Mouse (Mus musculus) cerebellum, postnatal 4 days (tissue): ENCODE measurements around the gene Srf.

Source experiments
- DNase-seq, 2 experiments: peaks; one replicate each; pipeline ENCODE4 v3.0.0; 2022; ENCODE audit warnings: low spot score in 2 of 2, mixed read lengths in 1 of 2

Gene Srf

DNA sequence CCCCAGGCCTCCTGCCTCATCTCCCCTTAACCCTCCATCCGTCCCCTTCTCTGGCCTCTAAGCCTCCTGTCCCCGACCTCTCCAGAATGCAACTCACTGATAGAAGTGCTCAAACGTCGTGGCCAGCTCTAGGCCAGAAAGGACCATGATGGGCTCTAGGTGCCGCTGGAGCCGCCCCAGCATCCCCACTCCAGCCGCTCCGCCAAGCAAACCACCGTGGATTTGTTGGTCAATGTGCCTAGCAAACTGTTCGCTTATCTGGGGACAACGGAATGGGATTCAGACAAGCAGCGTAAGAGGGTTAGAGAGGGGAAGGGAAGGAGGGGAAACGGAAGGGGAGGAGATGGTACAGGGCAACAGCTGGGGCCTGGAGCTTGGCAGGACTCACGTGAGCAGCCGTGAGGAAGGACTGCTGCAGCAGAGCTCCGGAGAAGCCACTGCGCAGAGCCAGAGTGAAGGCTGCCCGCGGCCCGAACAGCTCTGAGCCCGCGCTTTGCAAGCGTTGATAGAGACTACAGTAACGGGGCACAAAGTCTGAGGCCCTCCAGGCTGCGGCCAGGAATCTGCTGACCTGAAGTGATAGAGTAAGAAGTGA is 35.5 kb downstream of the Srf start:
- DNase-seq: no peak

GRCm38 (mm10) chr17:46519971-46520370 is 36.0 kb downstream of the Srf start:
- no peak for DNase-seq

DNA sequence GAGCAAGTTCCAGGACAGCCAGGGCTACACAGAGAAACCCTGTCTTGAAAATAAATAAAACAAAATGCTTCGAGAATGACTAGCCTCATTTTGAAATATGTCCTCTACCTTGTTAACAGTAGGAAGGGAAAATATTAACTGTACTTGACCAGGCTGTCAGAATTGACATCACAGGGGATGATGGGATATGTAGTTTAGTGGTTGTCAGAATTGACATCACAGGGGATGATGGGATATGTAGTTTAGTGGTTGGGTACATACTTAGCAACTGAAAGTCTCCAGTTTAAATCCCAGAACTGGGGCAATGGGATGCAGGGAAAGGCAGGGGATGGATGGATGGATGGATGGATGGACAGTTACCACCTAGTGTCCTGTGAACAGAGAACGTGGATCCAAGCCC is 42.6 kb downstream of the Srf start:
- DNase-seq: no peak

DNA sequence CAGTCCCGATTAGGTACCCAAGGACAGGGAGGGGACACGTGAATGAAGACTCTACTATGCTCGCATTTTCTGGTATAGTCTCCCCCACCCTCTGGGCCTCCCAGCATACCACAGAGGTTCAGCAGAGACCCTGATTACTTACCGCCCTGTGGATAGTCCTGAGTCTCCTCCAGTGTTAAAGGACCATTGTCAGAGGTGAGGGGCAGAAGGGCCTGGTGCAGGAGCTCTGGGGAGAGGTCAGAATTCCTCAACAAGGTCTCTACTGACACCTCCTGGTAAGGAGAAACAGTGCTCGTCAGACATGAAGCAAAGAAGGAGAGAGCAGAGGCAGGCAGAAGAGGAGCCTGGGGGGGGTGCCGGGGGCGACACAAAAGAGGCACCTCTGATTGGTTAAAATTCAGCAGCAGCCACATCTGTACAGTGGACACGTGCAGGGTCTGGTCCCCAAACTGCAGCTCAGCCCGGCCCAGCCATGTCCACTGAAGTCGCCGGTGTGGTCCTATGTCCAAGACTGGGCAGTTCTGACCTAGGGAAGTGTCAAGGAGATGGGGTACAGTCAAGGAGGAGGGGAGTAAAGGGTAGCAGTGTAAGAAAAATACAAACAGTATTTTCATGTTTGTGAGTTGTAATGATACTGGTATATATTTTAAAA is 44.8 kb downstream of the Srf start:
- DNase-seq: no peak

GRCm38 (mm10) chr17:46505617-46506016 is 50.4 kb downstream of the Srf start:
- DNase-seq: no peak

GRCm38 (mm10) chr17:46503847-46504638 is 51.9 kb downstream of the Srf start:
- no peak for DNase-seq

GRCm38 (mm10) chr17:46502775-46503174 is 53.2 kb downstream of the Srf start:
- no peak for DNase-seq
